Mouse (Mus musculus) embryo, embryonic 9.5 days (tissue): ENCODE results near the gene Zfp36l1.

Source experiments
- DNase-seq: peaks from one replicate; pipeline ENCODE4 v3.0.0-alpha.2; 2017; ENCODE audit errors: extremely low spot score

Zfp36l1 gene

GRCm38 (mm10) chr12:80110546-80110870, 2.3 kb downstream of the Zfp36l1 start:
- no peak for DNase-seq

GRCm38 (mm10) chr12:80109753-80110545, 2.9 kb downstream of the Zfp36l1 start:
- peak; percentile 60 for DNase-seq

GRCm38 (mm10) chr12:80108896-80109668, 3.7 kb downstream of the Zfp36l1 start:
- DNase-seq = peak; percentile 83

- DNase-seq = peak; percentile 58
Measured at GRCm38 (mm10) chr12:80106896-80107667, 5.7 kb downstream of the Zfp36l1 start.

- DNase-seq = no peak
Measured at GRCm38 (mm10) chr12:80106138-80106895, 6.5 kb downstream of the Zfp36l1 start.

GRCm38 (mm10) chr12:80103521-80103973, 9.3 kb downstream of the Zfp36l1 start:
- DNase-seq = no peak

GRCm38 (mm10) chr12:80103089-80103488, 9.7 kb downstream of the Zfp36l1 start:
- no peak for DNase-seq

- DNase-seq = no peak
Measured at GRCm38 (mm10) chr12:80098825-80099224, 14.0 kb downstream of the Zfp36l1 start.

- DNase-seq = no peak
Measured at GRCm38 (mm10) chr12:80096734-80097133, 16.1 kb downstream of the Zfp36l1 start.

GRCm38 (mm10) chr12:80092787-80093186, 20.0 kb downstream of the Zfp36l1 start:
- DNase-seq = no peak

GRCm38 (mm10) chr12:80091080-80091479, 21.7 kb downstream of the Zfp36l1 start:
- DNase-seq = no peak

GRCm38 (mm10) chr12:80090529-80090928, 22.3 kb downstream of the Zfp36l1 start:
- DNase-seq = no peak

- no peak for DNase-seq
Measured at GRCm38 (mm10) chr12:80088143-80088542, 24.7 kb downstream of the Zfp36l1 start.

GRCm38 (mm10) chr12:80084446-80085112, 28.2 kb downstream of the Zfp36l1 start:
- DNase-seq = no peak

- peak; percentile 77 for DNase-seq
Measured at GRCm38 (mm10) chr12:80083937-80084336, 28.9 kb downstream of the Zfp36l1 start.

GRCm38 (mm10) chr12:80083133-80083821, 29.5 kb downstream of the Zfp36l1 start:
- DNase-seq = no peak

GRCm38 (mm10) chr12:80082730-80083129, 30.1 kb downstream of the Zfp36l1 start:
- DNase-seq = no peak

GRCm38 (mm10) chr12:80081440-80081839, 31.4 kb downstream of the Zfp36l1 start:
- no peak for DNase-seq

- no peak for DNase-seq
Measured at GRCm38 (mm10) chr12:80079937-80080336, 32.9 kb downstream of the Zfp36l1 start.

GRCm38 (mm10) chr12:80074331-80074730, 38.5 kb downstream of the Zfp36l1 start:
- no peak for DNase-seq
